In the genomic region with DNA sequence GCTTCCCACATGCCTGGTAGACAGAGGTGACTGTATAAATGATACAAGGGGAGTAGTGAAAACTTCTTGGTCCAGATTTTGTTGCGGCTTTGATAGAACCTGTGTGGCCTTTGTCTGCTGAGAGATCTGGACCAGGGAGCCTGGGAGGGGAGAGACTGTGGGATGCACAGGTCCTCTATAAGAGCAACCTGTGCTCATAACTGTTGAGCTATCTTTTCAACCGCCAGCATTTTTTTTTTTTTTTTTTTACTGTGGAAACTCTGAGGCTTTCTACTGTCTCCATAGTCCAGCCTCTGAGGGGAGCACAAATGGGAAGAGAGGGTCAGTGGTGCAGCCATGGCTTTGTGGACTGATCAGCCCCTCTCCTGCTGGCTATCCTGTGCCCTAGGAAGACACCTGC, we compare ENCODE assay signal across 14 mouse cellular contexts.
DNase-seq lines count a peak whose midpoint lies in the region; ATAC-seq and TF ChIP-seq lines count a peak whose summit lies in the region.
"Had no signal": no experiment of that assay in that cellular context is flagged by ENCODE, and none has a peak within 500 bp of the region (broad histone marks: within the 10 kb centered on the region; RNA-seq: fewer than 3 reads in every experiment).

No protein-coding gene starts in this region.

- H3K9me3 ChIP-seq in heart, embryonic 16.5 days (replicated peaks; ENCODE audit: control insufficient read depth, low read length) = no peaks in the 10 kb centered on the region
- no peaks in the 10 kb centered on the region for H3K9me3 ChIP-seq in lung, embryonic 16.5 days (ENCODE audit: control insufficient read depth, low read length)
- H3K9me3 ChIP-seq: embryonic facial prominence, embryonic 15.5 days; midbrain, embryonic 12.5 days had no signal

- no peak for DNase-seq in gastrocnemius, adult 2 months
- no peak for DNase-seq in gastrocnemius, postnatal 4 days (ENCODE audit: low spot score in 2 of 2)
- DNase-seq in heart, adult 8-10 months (ENCODE audit: low spot score) = no peak
- DNase-seq in lung, adult 18-20 months = no peak
- DNase-seq in left cerebral cortex, adult 2 months (ENCODE audit: extremely low spot score in 1 of 2, low spot score in 2 of 2) = no peak
- DNase-seq: cerebellum, adult 9-10 months; layer of hippocampus, adult 9-11 months; thymus, adult 18-20 months; thymus, postnatal 36 days had no signal

- peak overlapping the region; percentile 40; the same call in 1 of the 2 replicates for H3K4me2 ChIP-seq in heart, embryonic 16.5 days (ENCODE audit: low read depth, low read length)
- H3K4me2 ChIP-seq in lung, embryonic 16.5 days (ENCODE audit: low read depth, low read length) = no peak overlapping the region
- H3K4me2 ChIP-seq: embryonic facial prominence, embryonic 15.5 days; hindbrain, embryonic 14.5 days; midbrain, embryonic 12.5 days had no signal

- TF ChIP-seq CTCF in gastrocnemius, adult 2 months (IDR thresholded peaks at IDR 0.05) = no peak
- no peak for TF ChIP-seq CTCF in left cerebral cortex, adult 2 months (IDR thresholded peaks at IDR 0.05)

- ATAC-seq in heart, embryonic 16.5 days (replicated peaks; ENCODE audit: extremely low read depth, insufficient read depth, low FRiP score) = no peak
- ATAC-seq in lung, embryonic 16.5 days (ENCODE audit: low read depth) = no peak

- WGBS in heart, embryonic 16.5 days = 61% methylated on average over 2 of the region's 2 CpGs
- 88% methylated on average over 2 of the region's 2 CpGs for WGBS in lung, embryonic 16.5 days

- H3K4me3 ChIP-seq in gastrocnemius, adult 2 months = no peak overlapping the region
- H3K4me3 ChIP-seq in heart, embryonic 16.5 days (ENCODE audit: low read length) = no peak overlapping the region
- no peak overlapping the region for H3K4me3 ChIP-seq in lung, embryonic 16.5 days (ENCODE audit: low read length)
- H3K4me3 ChIP-seq in left cerebral cortex, adult 2 months = no peak overlapping the region
- H3K4me3 ChIP-seq: embryonic facial prominence, embryonic 15.5 days; midbrain, embryonic 12.5 days had no signal

- H3K27me3 ChIP-seq in heart, embryonic 16.5 days (ENCODE audit: control insufficient read depth, insufficient read depth, low read length) = peaks cover under 1% of the 10 kb centered on the region; the same call in 1 of the 2 replicates
- H3K27me3 ChIP-seq in lung, embryonic 16.5 days (ENCODE audit: control insufficient read depth, insufficient read depth, low read depth, low read length) = no peaks in the 10 kb centered on the region

- intact Hi-C loops in gastrocnemius, adult 2 months (cut with DNase I) = loop anchor here (5.0 kb wide), 1 partner anchor 85 kb away; no protein-coding TSS in a partner anchor
- intact Hi-C loops in left cerebral cortex, adult 2 months (cut with DNase I) = no loop called here

- H3K27ac ChIP-seq in gastrocnemius, adult 2 months = peak overlapping the region; percentile 77
- H3K27ac ChIP-seq in heart, embryonic 16.5 days (ENCODE audit: low read length) = peak overlapping the region; percentile 54; the same call in 1 of the 2 replicates
- H3K27ac ChIP-seq in lung, embryonic 16.5 days (ENCODE audit: low read length) = peak overlapping the region; percentile 78
- no peak overlapping the region for H3K27ac ChIP-seq in left cerebral cortex, adult 2 months
- H3K27ac ChIP-seq: embryonic facial prominence, embryonic 15.5 days; midbrain, embryonic 12.5 days had no signal

- H3K36me3 ChIP-seq in heart, embryonic 16.5 days (ENCODE audit: control insufficient read depth, insufficient read depth) = no peaks in the 10 kb centered on the region
- H3K36me3 ChIP-seq in lung, embryonic 16.5 days (ENCODE audit: control insufficient read depth, insufficient read depth, low read length) = no peaks in the 10 kb centered on the region
- H3K36me3 ChIP-seq: embryonic facial prominence, embryonic 15.5 days; midbrain, embryonic 12.5 days had no signal

- H3K9ac ChIP-seq in heart, embryonic 16.5 days (ENCODE audit: low read length) = no peak overlapping the region
- no peak overlapping the region for H3K9ac ChIP-seq in lung, embryonic 16.5 days (ENCODE audit: low read length)
- H3K9ac ChIP-seq: embryonic facial prominence, embryonic 15.5 days; hindbrain, embryonic 14.5 days; midbrain, embryonic 12.5 days had no signal

- H3K4me1 ChIP-seq in heart, embryonic 16.5 days (ENCODE audit: control insufficient read depth, insufficient read depth, low read length) = peaks cover 47% of the 10 kb centered on the region
- peaks cover 38% of the 10 kb centered on the region for H3K4me1 ChIP-seq in lung, embryonic 16.5 days (replicated peaks; ENCODE audit: control insufficient read depth, insufficient read depth, low read length)
